Mouse (Mus musculus): ENCODE measurements at regions not wholly inside any gene's neighbourhood (a gene's known extent, or its start where the extent isn't known, plus 50 kb on each side); places are given as distances from the start of the nearest gene placed in this dataset.
A peak's percentile ranks its signal among the peaks of the same experiment; 100 is the strongest.

DNA sequence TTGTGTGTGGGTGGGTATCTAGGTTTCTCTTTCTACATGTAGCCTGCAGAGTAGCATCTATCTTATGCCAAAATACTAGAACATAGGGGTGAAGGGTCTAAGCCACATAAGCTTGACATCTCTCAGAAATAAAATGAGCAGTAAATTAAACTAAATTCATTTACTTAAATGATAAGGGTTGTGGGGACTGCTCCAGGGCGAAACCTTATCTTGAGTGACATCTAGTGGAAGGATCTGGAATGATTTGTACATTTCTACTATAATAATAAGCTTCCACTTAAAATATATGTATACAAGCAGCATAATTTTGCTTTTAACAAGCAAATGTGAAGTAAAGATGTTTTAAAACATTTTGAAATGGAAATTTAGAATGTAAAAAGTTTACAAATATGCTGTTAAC lies 271.4 kb downstream of the Vgll3 start:
- no peak for DNase-seq

DNA sequence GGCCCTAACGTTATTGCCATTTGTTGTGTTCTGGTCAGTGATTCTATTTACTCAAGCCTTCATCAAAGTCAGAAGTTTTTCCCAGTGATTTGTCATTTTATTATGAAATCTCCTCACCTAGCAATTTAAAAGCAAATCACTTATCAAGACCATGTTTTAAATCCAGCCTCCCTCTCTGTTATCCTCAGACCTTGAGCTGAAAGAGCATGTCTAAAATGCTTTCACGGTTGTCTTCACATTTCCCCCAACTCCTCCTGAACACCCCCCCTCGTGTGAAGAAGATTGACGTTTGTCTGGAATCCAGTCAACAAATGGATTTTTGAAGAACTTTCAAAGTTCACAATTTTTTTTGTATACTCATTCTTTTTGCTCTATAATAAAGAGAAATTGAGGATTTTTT lies 277.7 kb downstream of the Vgll3 start:
- no peak for DNase-seq

DNA sequence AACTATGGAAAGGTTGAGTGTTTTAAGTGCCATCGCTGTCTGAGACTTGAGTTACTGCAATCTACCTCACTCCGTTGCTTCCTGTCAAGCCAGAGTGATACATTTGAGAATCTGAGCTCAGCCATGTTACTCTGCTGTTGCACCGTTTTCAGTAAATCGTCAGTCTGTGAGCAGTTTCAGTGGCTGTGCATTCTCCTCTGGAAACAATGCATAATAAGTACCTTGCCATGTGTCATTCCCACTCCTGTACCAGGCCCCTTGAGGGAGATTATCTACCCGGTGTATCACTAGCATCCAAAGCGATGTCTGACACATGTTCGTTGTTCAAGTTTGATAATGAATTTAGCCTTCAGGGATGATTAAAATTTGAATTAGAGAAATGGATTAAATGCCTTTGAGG lies 280.6 kb downstream of the Vgll3 start:
- DNase-seq: no peak

DNA sequence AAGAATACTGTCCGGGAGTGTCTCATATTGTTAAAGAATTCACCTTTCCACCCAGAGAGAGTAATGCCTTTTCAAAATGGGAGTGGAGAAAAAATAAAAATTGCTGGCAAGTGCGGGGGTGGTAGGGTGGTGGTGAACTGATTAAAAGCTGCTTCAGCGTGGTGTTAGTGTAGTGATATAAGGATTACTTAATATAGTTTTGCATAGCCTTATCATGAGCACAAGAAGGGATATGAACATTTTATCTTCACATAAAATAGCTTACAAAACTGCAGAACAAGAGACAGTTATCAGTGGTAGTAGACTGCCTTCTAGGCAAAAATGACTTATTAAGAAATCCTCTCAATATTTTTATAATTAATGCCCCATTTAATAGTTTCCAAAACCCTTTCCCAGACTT lies 302.9 kb downstream of the Vgll3 start:
- DNase-seq: no peak

DNA sequence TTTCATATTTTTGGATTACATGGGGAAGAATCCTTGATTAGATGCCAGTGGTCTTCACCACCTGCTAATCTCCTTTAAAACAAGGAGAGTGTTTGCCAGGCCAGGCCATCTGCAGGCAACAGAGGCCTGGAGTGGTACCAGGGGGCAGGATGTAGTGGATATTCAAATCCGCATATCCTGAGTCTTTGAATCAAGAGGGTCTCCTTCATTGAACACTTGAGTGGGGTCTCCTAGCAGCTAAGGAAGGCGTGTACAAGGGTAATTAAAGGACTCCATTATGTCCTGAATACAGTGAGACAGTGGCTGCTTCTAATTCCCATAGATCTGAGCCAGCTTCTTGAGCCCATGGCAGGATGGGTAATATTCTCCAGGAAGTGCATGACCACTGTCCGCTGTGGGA lies 322.7 kb downstream of the Vgll3 start:
- no peak for DNase-seq

DNA sequence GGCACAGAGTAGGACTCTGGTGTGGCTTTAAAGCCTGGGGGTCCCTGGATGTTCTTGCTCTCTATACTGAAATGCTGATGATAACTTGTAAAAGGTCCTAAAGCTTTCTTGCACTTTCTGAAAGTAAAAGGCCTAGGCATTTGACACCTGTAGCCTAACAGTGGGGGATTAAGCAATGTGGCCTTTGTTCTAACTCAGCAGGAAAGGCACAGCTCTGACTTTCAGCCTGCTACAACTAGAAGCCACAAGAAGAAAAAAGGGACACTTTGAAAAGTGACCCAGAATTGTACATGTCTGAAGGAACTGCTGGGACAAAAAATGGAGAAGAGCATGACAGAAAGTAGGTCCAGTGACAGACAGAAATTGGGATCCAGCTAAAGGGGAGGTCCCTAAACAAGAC lies 329.7 kb downstream of the Vgll3 start:
- no peak for DNase-seq

DNA sequence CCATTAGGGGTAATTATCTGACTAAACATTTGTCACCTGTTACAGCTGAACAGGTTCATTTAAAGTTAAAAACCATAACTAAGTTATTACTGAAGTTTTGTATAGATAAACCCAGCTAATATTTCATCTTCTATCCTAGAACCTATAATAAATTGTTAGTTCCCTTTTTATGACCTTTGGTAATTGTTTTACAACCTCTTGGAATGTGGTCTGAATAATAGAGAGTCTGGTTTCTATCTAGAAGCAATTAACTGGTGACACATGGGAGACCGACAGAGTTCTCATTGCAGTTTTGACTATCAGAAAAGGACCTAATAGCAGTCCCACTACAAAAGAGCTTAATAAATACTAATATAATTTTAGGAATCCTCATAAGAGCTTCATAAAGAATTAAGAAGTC lies 330.2 kb downstream of the Vgll3 start:
- no peak for DNase-seq

DNA sequence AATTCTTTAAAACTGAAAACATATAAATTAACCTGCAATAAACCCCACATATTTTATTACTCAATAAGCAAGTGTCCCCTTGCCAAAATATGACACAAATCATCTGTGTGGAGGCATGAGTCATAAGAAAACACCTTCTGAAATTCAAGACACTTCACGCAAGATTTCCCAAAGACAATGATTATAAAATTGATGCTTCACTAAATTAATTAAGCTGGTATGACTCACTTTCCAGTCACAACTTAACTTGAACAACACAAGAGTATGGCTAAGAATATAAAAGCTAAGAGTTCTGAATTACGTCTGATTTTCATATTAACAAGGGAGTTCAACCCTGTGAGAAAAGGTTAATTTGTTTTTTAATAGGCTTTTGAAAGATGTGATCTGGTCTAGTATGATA lies 353.2 kb downstream of the Vgll3 start:
- DNase-seq: no peak

DNA sequence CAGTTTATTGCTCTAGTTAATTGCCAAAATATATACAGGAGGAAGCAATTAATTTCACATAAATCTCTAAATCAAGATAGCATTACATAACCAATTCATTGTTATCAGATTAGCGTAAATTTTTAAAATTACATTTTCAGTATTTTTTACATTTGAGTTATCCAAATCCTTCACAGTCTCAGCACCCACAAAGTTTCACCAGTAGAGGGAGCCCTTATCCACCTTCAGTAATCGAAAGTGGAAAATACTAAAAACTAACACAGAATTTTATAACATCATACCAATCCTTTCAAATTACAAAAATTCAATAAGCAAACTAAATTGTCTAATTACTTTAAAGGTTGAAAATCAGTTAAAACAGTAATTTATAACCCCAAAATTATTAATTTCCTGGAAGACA lies 375.7 kb downstream of the Vgll3 start:
- DNase-seq: peak; percentile 10

DNA sequence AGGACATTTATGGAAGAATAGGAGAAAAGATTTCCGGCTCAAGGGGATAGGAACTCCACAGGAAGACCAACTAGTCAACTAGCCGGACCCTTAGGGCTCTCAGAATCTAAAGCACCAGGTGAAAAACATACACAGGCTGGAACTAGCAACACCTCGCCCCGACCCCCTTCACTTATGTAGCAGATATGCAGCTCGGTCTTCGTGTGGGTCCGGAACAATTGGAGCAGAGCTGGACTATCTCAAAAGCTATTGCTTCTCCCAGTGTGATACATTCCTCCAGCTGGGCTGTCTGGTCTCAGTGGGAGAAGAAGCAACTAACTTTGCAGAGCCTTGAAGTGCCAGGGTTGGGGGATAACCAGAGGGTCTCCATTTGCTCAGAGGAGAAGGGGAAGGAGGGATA lies 386.3 kb downstream of the Vgll3 start:
- DNase-seq: no peak

Data from lung, postnatal 36 days (tissue).